Mouse (Mus musculus) kidney, embryonic 15.5 days (tissue): Measurements from ENCODE around the gene Kif5a. TPM values are rescaled to one million over a fixed set of nuclear protein-coding genes. Genes with fewer than 3 reads are reported as not detected.

Experiments used
- ATAC-seq: fragments of 200-750 bp; cut with Nextera tagmentation; replicated peaks from 2 replicates; pipeline ENCODE4 v1.8.0; 2017; ENCODE audit warnings: moderate TSS enrichment; ENCODE audit not compliant: low FRiP score
- H3K27ac ChIP-seq: fragments of 300-500 bp; sonication (generic); 2 replicates; pipeline ENCODE4 v1.5.1; 2015; ENCODE audit warnings: mild to moderate bottlenecking, inconsistent platforms
- H3K27me3 ChIP-seq: fragments of 300-500 bp; sonication (generic); 2 replicates; pipeline ENCODE4 v1.6.1; 2015; ENCODE audit warnings: inconsistent platforms
- H3K36me3 ChIP-seq: fragments of 300-500 bp; sonication (generic); 2 replicates; pipeline ENCODE4 v1.6.1; 2015; ENCODE audit warnings: inconsistent platforms
- H3K4me1 ChIP-seq: fragments of 300-500 bp; sonication (generic); 2 replicates; pipeline ENCODE4 v1.6.1; 2015; ENCODE audit warnings: inconsistent platforms
- H3K4me2 ChIP-seq: fragments of 300-500 bp; sonication (generic); 2 replicates; pipeline ENCODE4 v1.6.1; 2015; ENCODE audit warnings: moderate library complexity, mild to moderate bottlenecking, inconsistent platforms
- H3K4me3 ChIP-seq: fragments of 300-500 bp; sonication (generic); replicated peaks from 2 replicates; pipeline ENCODE4 v1.5.1; 2015; ENCODE audit warnings: mild to moderate bottlenecking, inconsistent platforms
- H3K9ac ChIP-seq: fragments of 300-500 bp; sonication (generic); 2 replicates; pipeline ENCODE4 v1.6.1; 2015; ENCODE audit warnings: mild to moderate bottlenecking, inconsistent platforms
- H3K9me3 ChIP-seq: fragments of 300-500 bp; sonication (generic); replicated peaks from 2 replicates; pipeline ENCODE4 v1.6.1; 2016; ENCODE audit warnings: inconsistent platforms
- WGBS: fragments of 180-500 bp; shearing (Covaris S2); methylation state at CpG from one replicate; pipeline ENCODE4 v1.1.7; 2015; ENCODE audit warnings: mixed read lengths; 5-methylcytosine and 5-hydroxymethylcytosine counted together
- polyA plus RNA-seq: library from polyadenylated mRNA; unstranded; fragments of >200 nt; fragmentation: Nextera tagmentation; extraction: Ambion mirVana; gene quantifications from 2 replicates; pipeline ENCODE4 v1.2.1, GENCODE M21; 2015

Kif5a gene
- polyA plus RNA-seq, 1 experiment from 2014 or later, result 1.9 TPM

DNA sequence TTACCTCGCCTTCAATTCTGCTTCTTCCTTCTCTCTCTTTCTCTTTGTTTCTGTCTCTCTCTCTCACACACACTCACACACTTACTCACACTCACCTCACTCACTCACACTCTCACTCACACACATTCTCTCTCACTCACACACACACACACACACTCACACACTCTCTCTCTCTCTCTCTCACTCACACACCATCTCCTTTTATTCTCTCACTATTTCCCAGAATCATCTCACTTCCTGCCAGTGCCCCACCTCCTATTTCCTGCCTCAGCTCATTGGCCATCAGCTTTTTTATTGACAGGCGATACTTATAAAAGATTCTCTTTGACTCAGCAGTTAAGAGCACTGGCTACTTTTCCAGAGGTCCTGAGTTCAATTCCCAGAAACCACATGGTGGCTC, 44.8 kb downstream of the Kif5a start:
- no peak overlapping the region for H3K9ac ChIP-seq
- H3K36me3 ChIP-seq, result no peaks in the 10 kb centered on the region
- no peak overlapping the region for H3K4me3 ChIP-seq
- no peaks in the 10 kb centered on the region for H3K27me3 ChIP-seq
- ATAC-seq, result no peak
- no peaks in the 10 kb centered on the region for H3K4me1 ChIP-seq
- WGBS, result 90% methylated on average over 2 of the region's 2 CpGs
- no peak overlapping the region for H3K4me2 ChIP-seq
- no peak overlapping the region for H3K27ac ChIP-seq
- H3K9me3 ChIP-seq, result no peaks in the 10 kb centered on the region

DNA sequence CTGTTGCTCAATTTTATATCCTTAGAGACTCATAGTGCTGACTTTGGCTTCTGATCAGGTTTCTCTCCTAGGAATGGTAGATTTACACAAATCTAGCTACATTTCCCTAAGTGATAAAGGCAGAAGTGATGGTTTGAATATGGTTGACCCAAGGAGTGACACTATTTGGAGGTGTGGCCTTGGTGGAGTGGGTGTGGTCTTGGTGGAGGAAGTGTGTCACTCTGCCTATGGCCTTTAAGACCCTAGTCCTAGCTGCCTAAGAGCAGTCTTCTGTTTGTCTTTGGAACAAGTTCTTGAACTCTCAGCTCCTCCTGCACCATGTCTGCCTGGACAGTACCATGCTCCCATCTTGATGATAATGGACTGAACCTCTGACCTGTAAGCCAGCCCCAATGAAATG, 46.0 kb downstream of the Kif5a start:
- Histone ChIP-seq H3K9me3 (no peaks in the 10 kb centered on the region), H3K36me3 (no peaks in the 10 kb centered on the region), H3K27me3 (no peaks in the 10 kb centered on the region), H3K4me1 (no peaks in the 10 kb centered on the region), H3K27ac (no peak overlapping the region), H3K9ac (no peak overlapping the region), H3K4me2 (no peak overlapping the region), H3K4me3 (no peak overlapping the region)
- no peak for ATAC-seq

DNA sequence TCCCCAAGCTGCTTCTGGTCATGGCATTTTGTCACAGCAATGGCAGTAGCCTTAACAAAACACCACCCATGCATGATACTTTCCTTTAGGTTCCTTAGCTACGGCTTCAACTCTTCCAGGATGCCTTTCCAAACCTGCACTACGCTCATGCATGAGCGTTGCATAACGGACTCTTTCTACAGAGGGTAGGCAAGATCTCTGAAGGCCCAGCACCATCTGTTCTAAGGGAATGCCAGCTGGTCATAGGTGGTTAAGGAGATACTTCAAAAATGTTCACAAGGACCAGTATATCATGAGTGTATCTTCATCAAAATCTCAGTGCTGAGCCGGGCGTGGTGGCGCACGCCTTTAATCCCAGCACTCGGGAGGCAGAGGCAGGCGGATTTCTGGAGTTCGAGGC, 46.7 kb downstream of the Kif5a start:
- no peak for ATAC-seq
- Histone ChIP-seq H3K4me1 (peaks cover 2% of the 10 kb centered on the region; the same call in 1 of the 2 replicates), H3K9me3 (no peaks in the 10 kb centered on the region), H3K4me3 (no peak overlapping the region), H3K4me2 (no peak overlapping the region), H3K27ac (no peak overlapping the region), H3K27me3 (no peaks in the 10 kb centered on the region), H3K9ac (no peak overlapping the region), H3K36me3 (no peaks in the 10 kb centered on the region)
- 94% methylated on average over 11 of the region's 11 CpGs for WGBS

DNA sequence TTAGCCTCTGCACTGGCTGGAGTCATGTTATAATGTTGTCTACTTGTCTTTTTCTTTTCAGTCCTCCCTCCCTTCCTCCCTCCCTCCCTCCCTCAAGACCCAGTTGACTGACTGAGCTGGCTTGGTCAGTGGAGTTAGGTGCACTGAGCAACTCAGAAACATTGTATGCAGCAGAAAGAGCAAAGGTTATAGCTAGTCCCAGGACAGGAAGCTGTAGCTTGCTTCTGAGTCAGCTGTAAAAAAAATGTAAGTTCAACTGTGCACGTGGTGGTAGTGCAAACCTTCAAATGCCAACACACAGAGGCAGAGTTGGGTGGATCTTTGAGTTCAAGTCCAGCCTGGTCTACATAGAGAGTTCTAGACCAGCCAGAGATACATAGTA, 48.7 kb downstream of the Kif5a start:
- H3K27ac ChIP-seq, result no peak overlapping the region
- no peak for ATAC-seq
- no peaks in the 10 kb centered on the region for H3K27me3 ChIP-seq
- no peaks in the 10 kb centered on the region for H3K36me3 ChIP-seq
- 49% methylated on average over 1 of the region's 1 CpGs for WGBS
- H3K9ac ChIP-seq, result no peak overlapping the region
- peaks cover 19% of the 10 kb centered on the region for H3K4me1 ChIP-seq
- H3K4me2 ChIP-seq, result no peak overlapping the region
- no peak overlapping the region for H3K4me3 ChIP-seq
- no peaks in the 10 kb centered on the region for H3K9me3 ChIP-seq

DNA sequence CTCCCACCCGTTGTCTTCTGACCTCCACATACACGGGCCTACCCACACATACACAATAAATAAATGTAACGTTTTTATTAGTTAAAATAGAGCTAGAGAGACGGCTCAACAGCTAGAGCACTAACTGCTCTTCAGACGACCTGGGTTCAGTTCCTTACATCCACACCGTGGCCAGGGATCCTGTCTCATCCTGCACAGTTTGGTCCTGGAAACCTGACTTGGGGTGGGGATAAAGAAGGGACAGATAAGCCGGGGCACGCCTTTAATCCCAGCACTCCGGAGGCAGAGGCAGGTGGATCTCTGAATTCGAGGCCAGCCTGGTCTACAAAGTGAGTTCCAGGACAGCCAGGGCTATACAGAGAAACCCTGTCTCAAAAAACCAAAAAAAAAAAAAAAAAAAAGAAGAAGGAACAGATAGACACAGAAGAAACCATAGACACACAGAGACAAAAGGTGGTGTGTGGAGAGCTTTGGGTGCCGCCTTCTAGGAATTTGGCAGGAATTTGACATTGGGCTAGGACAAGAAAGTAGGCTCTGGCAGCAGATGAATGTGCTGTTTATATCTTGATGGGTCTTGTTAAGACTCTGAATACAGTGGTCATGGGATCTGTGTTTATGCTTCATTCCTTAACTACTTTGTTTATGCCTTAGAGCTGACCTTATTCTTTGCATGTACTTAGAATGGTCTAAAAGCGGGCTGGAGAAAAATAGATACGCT, 49.3 kb downstream of the Kif5a start:
- Histone ChIP-seq H3K9ac (no peak overlapping the region), H3K27me3 (no peaks in the 10 kb centered on the region), H3K4me3 (no peak overlapping the region), H3K4me1 (peaks cover 21% of the 10 kb centered on the region), H3K9me3 (no peaks in the 10 kb centered on the region), H3K27ac (no peak overlapping the region), H3K4me2 (no peak overlapping the region), H3K36me3 (peaks cover under 1% of the 10 kb centered on the region; the same call in 1 of the 2 replicates)
- 72% methylated on average over 13 of the region's 13 CpGs for WGBS
- no peak for ATAC-seq

DNA sequence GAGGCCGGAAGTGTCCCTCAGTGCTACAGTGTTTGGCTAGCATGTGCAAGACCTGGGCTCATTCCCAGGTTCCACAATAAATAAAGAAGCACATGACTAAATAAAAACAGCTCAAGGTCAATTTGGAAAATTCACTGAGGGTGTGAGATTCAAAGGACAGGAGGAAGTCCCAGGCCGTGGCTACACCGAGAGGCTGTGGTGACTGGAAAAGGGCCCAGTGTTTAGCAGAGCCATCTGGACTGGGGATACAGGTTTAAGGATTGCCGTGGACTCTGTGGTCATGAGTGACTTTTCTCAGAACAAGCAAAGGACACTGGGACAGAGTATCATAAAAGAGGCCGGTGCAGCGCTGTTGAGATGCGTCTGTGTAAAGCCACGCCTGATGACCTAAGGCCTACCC, 49.9 kb downstream of the Kif5a start:
- Histone ChIP-seq H3K4me1 (peaks cover 21% of the 10 kb centered on the region), H3K9ac (no peak overlapping the region), H3K27ac (no peak overlapping the region), H3K4me3 (no peak overlapping the region), H3K9me3 (no peaks in the 10 kb centered on the region), H3K27me3 (no peaks in the 10 kb centered on the region), H3K36me3 (peaks cover 7% of the 10 kb centered on the region), H3K4me2 (no peak overlapping the region)
- no peak for ATAC-seq
- 78% methylated on average over 8 of the region's 8 CpGs for WGBS

DNA sequence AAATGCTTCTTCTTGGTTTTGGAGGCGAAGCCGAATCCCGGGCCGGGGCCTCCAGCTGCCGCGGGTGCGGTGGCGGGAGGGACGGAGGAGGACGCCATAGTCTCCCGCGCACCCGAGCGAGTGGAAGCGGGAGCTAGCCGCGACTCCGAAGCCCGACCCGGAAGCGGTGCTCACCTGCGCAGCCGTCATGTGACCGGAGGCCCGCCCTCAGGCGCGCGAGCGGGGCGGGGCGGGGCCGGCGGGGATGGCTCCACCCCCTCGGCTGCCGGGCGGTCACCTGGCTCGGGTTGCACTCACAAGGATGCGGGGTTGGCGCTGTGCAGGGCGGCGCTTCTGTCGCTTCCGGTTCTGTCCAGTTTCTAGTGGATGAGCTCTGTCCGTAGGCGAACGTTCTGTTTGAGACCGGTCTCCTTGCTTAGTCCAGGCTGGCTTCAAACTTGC, 51.7 kb downstream of the Kif5a start, which contains the start of gene Pip4k2c:
TSS of gene Pip4k2c (minus strand) at position 172 of the 441 bp plus-strand sequence.
- ATAC-seq, result peak; percentile 97
- no peaks in the 10 kb centered on the region for H3K27me3 ChIP-seq
- H3K36me3 ChIP-seq, result peaks cover 20% of the 10 kb centered on the region
- whole genome bisulfite sequencing, result under 1% methylated on average over 47 of the region's 47 CpGs
- no peaks in the 10 kb centered on the region for H3K9me3 ChIP-seq
- peak within 1 kb of the TSS; percentile 94 for H3K27ac ChIP-seq
- H3K9ac ChIP-seq, result peak within 1 kb of the TSS; percentile 75
- H3K4me1 ChIP-seq, result peaks cover 21% of the 10 kb centered on the region
- H3K4me2 ChIP-seq, result peak within 1 kb of the TSS; percentile 92
- H3K4me3 ChIP-seq, result peak within 1 kb of the TSS; percentile 92

DNA sequence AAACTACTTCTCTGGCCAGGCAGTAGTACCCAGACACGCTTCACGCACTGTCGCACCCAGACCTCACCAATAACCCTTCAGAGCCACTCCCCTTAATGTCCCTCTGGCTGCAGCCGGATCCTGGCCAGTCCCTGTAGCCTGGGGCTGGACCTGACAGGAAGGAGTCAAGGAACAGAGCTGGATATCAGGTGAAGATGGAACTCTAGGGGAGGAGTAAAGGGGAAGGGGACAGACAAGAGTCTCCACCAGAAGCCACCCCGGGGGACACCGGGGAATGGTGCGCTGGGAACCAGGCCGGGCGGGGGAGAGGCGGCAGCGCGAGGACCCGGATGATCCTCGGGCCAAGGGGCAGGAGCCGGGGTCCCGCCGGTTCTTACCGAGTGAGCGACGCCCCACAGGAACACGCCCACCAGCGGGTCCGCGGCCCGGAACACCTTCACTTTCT, 52.2 kb downstream of the Kif5a start:
- WGBS, result under 1% methylated on average over 25 of the region's 25 CpGs
- no peaks in the 10 kb centered on the region for H3K9me3 ChIP-seq
- peak overlapping the region; percentile 75 for H3K9ac ChIP-seq
- H3K27me3 ChIP-seq, result no peaks in the 10 kb centered on the region
- peak overlapping the region; percentile 92 for H3K4me2 ChIP-seq
- peak; percentile 93 for ATAC-seq
- H3K27ac ChIP-seq, result peak overlapping the region; percentile 94
- H3K4me3 ChIP-seq, result peak overlapping the region; percentile 92
- peaks cover 24% of the 10 kb centered on the region for H3K36me3 ChIP-seq
- peaks cover 21% of the 10 kb centered on the region for H3K4me1 ChIP-seq

DNA sequence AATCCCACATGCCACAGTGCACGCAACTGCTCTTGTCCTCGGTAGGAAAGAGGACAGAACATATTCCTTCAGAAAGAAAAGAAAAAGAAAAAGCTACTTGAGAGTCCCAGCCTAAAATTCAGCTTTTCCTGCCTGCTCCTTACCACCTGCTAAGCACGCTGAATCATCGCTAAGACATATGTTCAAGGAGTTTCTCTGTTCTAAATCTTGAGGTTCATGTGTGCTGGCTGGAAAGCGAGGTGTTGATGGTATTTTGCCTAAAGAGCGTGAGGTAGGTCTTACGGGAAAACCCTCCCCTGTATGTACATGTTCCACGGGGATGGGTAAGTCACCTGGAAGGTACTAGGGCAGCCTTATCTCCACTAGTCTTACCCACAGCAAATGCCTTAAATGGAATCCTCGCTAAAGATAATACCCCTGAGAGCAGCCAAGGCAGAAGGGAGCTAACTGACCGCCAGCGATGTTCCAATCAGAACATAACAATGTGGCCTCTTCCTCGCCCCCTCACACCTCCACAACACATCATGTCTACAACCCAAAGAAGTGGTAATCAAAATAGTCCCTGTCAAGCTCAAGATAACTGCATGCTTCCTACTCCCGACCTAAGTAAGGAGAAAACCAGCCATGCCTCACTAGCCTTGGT, 53.1 kb downstream of the Kif5a start:
- peaks cover 21% of the 10 kb centered on the region for H3K4me1 ChIP-seq
- H3K27ac ChIP-seq, result peak overlapping the region; percentile 94
- no peaks in the 10 kb centered on the region for H3K27me3 ChIP-seq
- peak overlapping the region; percentile 75 for H3K9ac ChIP-seq
- peak overlapping the region; percentile 92 for H3K4me2 ChIP-seq
- H3K4me3 ChIP-seq, result peak overlapping the region; percentile 92
- H3K9me3 ChIP-seq, result no peaks in the 10 kb centered on the region
- 79% methylated on average over 13 of the region's 13 CpGs for whole genome bisulfite sequencing
- peaks cover 33% of the 10 kb centered on the region for H3K36me3 ChIP-seq
- ATAC-seq, result no peak

DNA sequence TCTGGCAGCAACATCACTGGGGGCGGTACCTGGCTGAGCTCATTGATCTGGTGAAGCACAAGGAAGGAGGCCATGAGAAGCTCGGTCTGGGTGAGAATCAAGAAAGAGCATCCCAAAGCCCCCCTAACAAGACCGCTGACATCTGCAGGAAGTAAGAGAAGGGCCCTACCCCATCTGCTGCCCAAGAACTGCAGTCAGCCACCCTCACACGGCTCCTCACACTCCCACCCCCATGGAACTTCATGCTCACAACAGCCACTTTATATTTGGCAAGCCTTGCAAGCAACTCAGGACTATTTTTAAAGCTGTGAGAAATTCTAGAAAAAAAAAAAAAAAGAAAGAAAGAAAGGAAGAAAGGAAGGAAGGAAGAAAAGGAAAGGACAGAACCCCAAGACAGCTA, 54.2 kb downstream of the Kif5a start:
- no peaks in the 10 kb centered on the region for H3K9me3 ChIP-seq
- 91% methylated on average over 4 of the region's 4 CpGs for WGBS
- no peak overlapping the region for H3K4me3 ChIP-seq
- no peak for ATAC-seq
- no peak overlapping the region for H3K27ac ChIP-seq
- no peak overlapping the region for H3K9ac ChIP-seq
- peaks cover 43% of the 10 kb centered on the region for H3K36me3 ChIP-seq
- no peaks in the 10 kb centered on the region for H3K27me3 ChIP-seq
- no peak overlapping the region for H3K4me2 ChIP-seq
- peaks cover 21% of the 10 kb centered on the region for H3K4me1 ChIP-seq

DNA sequence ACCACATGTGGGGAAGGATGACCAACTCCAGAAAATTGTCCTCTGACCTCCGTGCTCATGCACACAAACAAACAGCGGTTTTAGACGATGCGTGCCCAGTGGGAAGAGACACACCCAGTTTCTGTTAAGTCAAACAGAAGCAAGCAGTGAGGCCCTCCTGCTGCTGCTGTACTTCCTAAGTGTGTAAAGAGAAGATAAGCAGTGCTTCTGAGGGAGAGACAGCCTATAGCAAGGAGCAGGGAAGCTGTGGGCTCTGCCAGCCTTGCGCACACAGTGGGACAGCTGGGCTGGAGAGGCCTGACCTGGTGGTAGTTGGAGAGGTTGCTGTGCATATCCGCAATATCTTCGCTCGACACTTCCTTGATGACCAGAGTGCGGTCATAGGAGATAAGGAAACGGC, 57.8 kb downstream of the Kif5a start:
- WGBS, result 88% methylated on average over 10 of the region's 10 CpGs

DNA sequence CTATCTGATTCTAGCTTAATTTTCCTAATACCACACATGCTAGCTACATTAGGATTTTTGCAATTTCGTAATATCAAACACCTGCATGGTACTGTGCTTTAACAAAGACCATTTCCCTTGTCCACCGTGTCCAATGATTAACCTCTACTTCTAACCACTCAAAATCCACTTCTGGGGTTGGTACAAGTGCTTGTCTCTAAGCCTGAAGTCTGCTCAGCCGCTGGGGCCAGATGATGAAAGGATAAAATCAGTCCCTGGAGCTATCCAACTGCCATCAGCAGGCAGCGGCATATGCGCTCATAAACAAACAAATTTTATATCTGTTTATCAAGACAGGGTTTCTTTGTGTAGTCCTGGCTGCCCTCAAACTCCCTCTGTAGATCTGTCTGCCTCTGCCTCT, 58.6 kb downstream of the Kif5a start:
- H3K4me2 ChIP-seq, result no peak overlapping the region
- no peak overlapping the region for H3K9ac ChIP-seq
- H3K27me3 ChIP-seq, result no peaks in the 10 kb centered on the region
- H3K27ac ChIP-seq, result no peak overlapping the region
- no peak overlapping the region for H3K4me3 ChIP-seq
- H3K9me3 ChIP-seq, result no peaks in the 10 kb centered on the region
- no peak for ATAC-seq
- 89% methylated on average over 5 of the region's 5 CpGs for WGBS
- H3K4me1 ChIP-seq, result peaks cover 4% of the 10 kb centered on the region
- peaks cover 85% of the 10 kb centered on the region for H3K36me3 ChIP-seq

More for the DNA sequence above, 57.8 kb downstream of the Kif5a start:
- Histone ChIP-seq H3K27ac (no peak overlapping the region), H3K9ac (no peak overlapping the region), H3K4me2 (no peak overlapping the region), H3K4me3 (no peak overlapping the region), H3K36me3 (peaks cover 77% of the 10 kb centered on the region), H3K27me3 (no peaks in the 10 kb centered on the region), H3K4me1 (peaks cover 12% of the 10 kb centered on the region), H3K9me3 (no peaks in the 10 kb centered on the region)
- peak; percentile 74 for ATAC-seq
